Mouse (Mus musculus) G1E (cell line): ENCODE data around the gene Scgb3a1. TPM values are rescaled to one million over a fixed set of nuclear protein-coding genes. Genes with fewer than 3 reads are reported as not detected.

ENCODE experiments used
- ATAC-seq: 2 replicates; pipeline ENCODE4 v1.8.0; 2016; ENCODE audit warnings: mild to moderate bottlenecking; ENCODE audit not compliant: insufficient number of reproducible peaks, poor library complexity, low FRiP score, severe bottlenecking; ENCODE audit errors: extremely low read depth
- DNase-seq: peaks from one replicate; pipeline ENCODE4 v3.0.0; 2012; ENCODE audit warnings: low spot score
- H3K27me3 ChIP-seq: 2 replicates; pipeline ENCODE4 v1.6.1; 2012; ENCODE audit warnings: mild to moderate bottlenecking, low read length, inconsistent platforms; ENCODE audit not compliant: insufficient read depth
- H3K36me3 ChIP-seq: replicated peaks from 2 replicates; pipeline ENCODE3; 2012; ENCODE audit warnings: mild to moderate bottlenecking, inconsistent platforms
- H3K4me1 ChIP-seq: 2 replicates; pipeline ENCODE4 v1.6.1; 2012; ENCODE audit warnings: low read depth, low read length, inconsistent platforms, mixed read lengths; ENCODE audit not compliant: insufficient read depth
- H3K4me3 ChIP-seq: 2 replicates; pipeline ENCODE4 v1.5.1; 2012; ENCODE audit warnings: low read depth, mild to moderate bottlenecking, inconsistent platforms, low read length, moderate library complexity, mixed read lengths
- H3K9me3 ChIP-seq: replicated peaks from 2 replicates; pipeline ENCODE4 v1.6.1; 2012; ENCODE audit warnings: inconsistent platforms
- CTCF ChIP-seq: IDR thresholded peaks from 2 replicates; pipeline ENCODE4 v1.5.1; 2012; ENCODE audit warnings: low read depth, low read length, inconsistent platforms, mixed read lengths
- GATA1 ChIP-seq: IDR thresholded peaks from 2 replicates; pipeline ENCODE4 v1.6.1; 2012; ENCODE audit warnings: borderline replicate concordance, low read length, inconsistent platforms, mixed read lengths
- GATA2 ChIP-seq: IDR thresholded peaks from 2 replicates; pipeline ENCODE4 v1.6.1; 2012; ENCODE audit warnings: low read depth, low read length, inconsistent platforms, borderline replicate concordance
- POLR2AphosphoS5 ChIP-seq: IDR thresholded peaks from 2 replicates; pipeline ENCODE4 v1.6.1; 2012; ENCODE audit warnings: low read depth, low read length, inconsistent platforms; ENCODE audit not compliant: insufficient replicate concordance
- TAL1 ChIP-seq: conservative IDR thresholded peaks from 2 replicates; pipeline ENCODE4 v1.6.1; 2012; ENCODE audit warnings: low read depth, low read length, inconsistent platforms, mixed read lengths
- polyA plus RNA-seq: library from polyadenylated mRNA; stranded (reverse); fragments of >175 nt; gene quantifications from 2 replicates; pipeline ENCODE4 v1.2.3, GENCODE M21; 2012
- total RNA-seq, 2 experiments: library from RNA; stranded (forward) in 1 of 2; stranded (reverse) in 1 of 2; fragments of 200-1000 nt in 1 of 2; fragments of >200 nt in 1 of 2; fragmentation: Nextera tagmentation in 1 of 2; gene quantifications; 2 replicates each; pipeline ENCODE4 v1.2.3; 2014 to 2017

The Scgb3a1 gene
- total and polyA plus RNA-seq, 3 experiments: not detected

GRCm38 (mm10) chr11:49654651-49655050, 8.8 kb upstream of the Scgb3a1 start:
- TF ChIP-seq GATA2: no peak
- TF ChIP-seq GATA1: no peak
- no peak for TF ChIP-seq TAL1
- TF ChIP-seq POLR2AphosphoS5: no peak
- no peak for ATAC-seq
- Histone ChIP-seq H3K36me3 (no peaks in the 10 kb centered on the region), H3K9me3 (peaks cover 5% of the 10 kb centered on the region), H3K4me3 (no peak overlapping the region), H3K27me3 (peaks cover 11% of the 10 kb centered on the region; the same call in 1 of the 2 replicates), H3K4me1 (peaks cover 39% of the 10 kb centered on the region)
- no peak for DNase-seq

GRCm38 (mm10) chr11:49655501-49655900, 7.9 kb upstream of the Scgb3a1 start:
- peaks cover 11% of the 10 kb centered on the region; the same call in 1 of the 2 replicates for H3K27me3 ChIP-seq
- no peak for ATAC-seq
- no peak overlapping the region for H3K4me3 ChIP-seq
- peaks cover 31% of the 10 kb centered on the region for H3K4me1 ChIP-seq
- DNase-seq: no peak
- H3K9me3 ChIP-seq: peaks cover 5% of the 10 kb centered on the region
- H3K36me3 ChIP-seq: no peaks in the 10 kb centered on the region
- TF ChIP-seq POLR2AphosphoS5 (no peak), GATA2 (no peak), CTCF (no peak), GATA1 (no peak), TAL1 (no peak)

- TF ChIP-seq CTCF (no peak), POLR2AphosphoS5 (no peak), GATA1 (no peak), TAL1 (no peak), GATA2 (no peak)
- no peak overlapping the region for H3K4me3 ChIP-seq
- no peak for ATAC-seq
- H3K27me3 ChIP-seq: peaks cover 18% of the 10 kb centered on the region
- no peaks in the 10 kb centered on the region for H3K36me3 ChIP-seq
- DNase-seq: no peak
- H3K4me1 ChIP-seq: peaks cover 7% of the 10 kb centered on the region
- H3K9me3 ChIP-seq: peaks cover 5% of the 10 kb centered on the region
Observed at GRCm38 (mm10) chr11:49658065-49658464, 5.3 kb upstream of the Scgb3a1 start.

GRCm38 (mm10) chr11:49658791-49659469, 4.5 kb upstream of the Scgb3a1 start:
- Histone ChIP-seq H3K9me3 (peaks cover 5% of the 10 kb centered on the region), H3K4me1 (peaks cover 5% of the 10 kb centered on the region), H3K36me3 (peaks cover 2% of the 10 kb centered on the region), H3K27me3 (peaks cover 21% of the 10 kb centered on the region), H3K4me3 (no peak overlapping the region)
- ATAC-seq (no peak), DNase-seq (no peak)
- TF ChIP-seq CTCF: no peak
- no peak for TF ChIP-seq GATA1
- TF ChIP-seq POLR2AphosphoS5: no peak
- TF ChIP-seq TAL1: no peak
- no peak for TF ChIP-seq GATA2

GRCm38 (mm10) chr11:49659470-49659799, 4.0 kb upstream of the Scgb3a1 start:
- H3K36me3 ChIP-seq: peaks cover 7% of the 10 kb centered on the region
- H3K4me3 ChIP-seq: no peak overlapping the region
- H3K4me1 ChIP-seq: peaks cover 7% of the 10 kb centered on the region
- ATAC-seq (no peak), DNase-seq (no peak)
- H3K9me3 ChIP-seq: peaks cover 1% of the 10 kb centered on the region
- peaks cover 19% of the 10 kb centered on the region for H3K27me3 ChIP-seq
- no peak for TF ChIP-seq GATA1
- no peak for TF ChIP-seq GATA2
- TF ChIP-seq CTCF: no peak
- no peak for TF ChIP-seq TAL1
- no peak for TF ChIP-seq POLR2AphosphoS5

- H3K36me3 ChIP-seq: peaks cover 26% of the 10 kb centered on the region
- H3K4me1 ChIP-seq: peaks cover 25% of the 10 kb centered on the region
- no peak for TF ChIP-seq TAL1
- no peak for TF ChIP-seq POLR2AphosphoS5
- no peak for TF ChIP-seq GATA1
- no peak overlapping the region for H3K4me3 ChIP-seq
- DNase-seq (no peak), ATAC-seq (no peak)
- H3K9me3 ChIP-seq: no peaks in the 10 kb centered on the region
- peaks cover 10% of the 10 kb centered on the region for H3K27me3 ChIP-seq
Observed at GRCm38 (mm10) chr11:49662292-49662780, 1.1 kb upstream of the Scgb3a1 start.
